Mouse (Mus musculus): ENCODE measurements around the gene Art5.
A peak's percentile ranks its signal among the peaks of the same experiment; 100 is the strongest.

The Art5 gene

GRCm38 (mm10) chr7:102109171-102109570 lies at the start of gene Art5:
TSS of gene Art5 (minus strand) at chr7:102109489.
- no peak for DNase-seq (ENCODE audit: low spot score in 2 of 2)

GRCm38 (mm10) chr7:102153691-102154090 lies 44.4 kb upstream of the Art5 start:
- DNase-seq (ENCODE audit: low spot score in 2 of 2): no peak

- DNase-seq (ENCODE audit: low spot score in 2 of 2): no peak
These were observed 28.6 kb upstream of the Art5 start for GRCm38 (mm10) chr7:102137898-102138297.

- DNase-seq (ENCODE audit: low spot score in 2 of 2): no peak
These were observed 28.2 kb upstream of the Art5 start for GRCm38 (mm10) chr7:102137464-102137863.

- DNase-seq (ENCODE audit: low spot score in 2 of 2): no peak
These were observed 23.1 kb upstream of the Art5 start for GRCm38 (mm10) chr7:102132395-102132794.

GRCm38 (mm10) chr7:102120326-102120725 lies 11.0 kb upstream of the Art5 start:
- DNase-seq (ENCODE audit: low spot score in 2 of 2): no peak

- DNase-seq (ENCODE audit: low spot score in 2 of 2): no peak
These were observed 8.1 kb upstream of the Art5 start for GRCm38 (mm10) chr7:102117382-102117781.

- DNase-seq (ENCODE audit: low spot score in 2 of 2): no peak
These were observed 7.5 kb upstream of the Art5 start, which contains the start of gene Chrna10 for GRCm38 (mm10) chr7:102116579-102117331. TSS of gene Chrna10 (minus strand) at chr7:102116828.

GRCm38 (mm10) chr7:102113151-102113729 lies 4.0 kb upstream of the Art5 start:
- no peak for DNase-seq (ENCODE audit: low spot score in 2 of 2)

GRCm38 (mm10) chr7:102109746-102110145 lies 457 bp upstream of the Art5 start:
- DNase-seq (ENCODE audit: low spot score in 2 of 2): no peak

- DNase-seq (ENCODE audit: low spot score in 2 of 2): no peak
These were observed 1.1 kb downstream of the Art5 start for GRCm38 (mm10) chr7:102108206-102108605.

- DNase-seq (ENCODE audit: low spot score in 2 of 2): no peak
These were observed 2.6 kb downstream of the Art5 start for GRCm38 (mm10) chr7:102106700-102107141.

- no peak for DNase-seq (ENCODE audit: low spot score in 2 of 2)
These were observed 5.2 kb downstream of the Art5 start for GRCm38 (mm10) chr7:102104126-102104525.

GRCm38 (mm10) chr7:102103555-102103954 lies 5.7 kb downstream of the Art5 start:
- no peak for DNase-seq (ENCODE audit: low spot score in 2 of 2)

GRCm38 (mm10) chr7:102102696-102103095 lies 6.6 kb downstream of the Art5 start:
- DNase-seq (ENCODE audit: low spot score in 2 of 2): no peak

- no peak for DNase-seq (ENCODE audit: low spot score in 2 of 2)
These were observed 7.0 kb downstream of the Art5 start for GRCm38 (mm10) chr7:102102241-102102640.

- DNase-seq (ENCODE audit: low spot score in 2 of 2): no peak
These were observed 7.8 kb downstream of the Art5 start, which contains the start of gene Art1 for GRCm38 (mm10) chr7:102101487-102101886. TSS of gene Art1 (plus strand) at chr7:102101743.

GRCm38 (mm10) chr7:102100868-102101267 lies 8.4 kb downstream of the Art5 start:
- no peak for DNase-seq (ENCODE audit: low spot score in 2 of 2)

- DNase-seq (ENCODE audit: low spot score in 2 of 2): no peak
These were observed 9.3 kb downstream of the Art5 start for GRCm38 (mm10) chr7:102099760-102100661.

GRCm38 (mm10) chr7:102087336-102087735 lies 22.0 kb downstream of the Art5 start:
- peak in 1 of 2 experiments; percentile 38 for DNase-seq (ENCODE audit: low spot score in 2 of 2)

GRCm38 (mm10) chr7:102084041-102084696 lies 25.1 kb downstream of the Art5 start:
- no peak for DNase-seq (ENCODE audit: low spot score in 2 of 2)

- DNase-seq (ENCODE audit: low spot score in 2 of 2): no peak
These were observed 26.5 kb downstream of the Art5 start, which contains the start of gene Trpc2 for GRCm38 (mm10) chr7:102082816-102083215. TSS of gene Trpc2 (plus strand) at chr7:102083116.

Data from frontal cortex, postnatal 36 days (tissue).